Mouse (Mus musculus) thymus, postnatal 14 days (tissue): ENCODE measurements around the gene Gm20388.
A peak's percentile ranks its signal among the peaks of the same experiment; 100 is the strongest.

Experiments
- DNase-seq: peaks from one replicate; pipeline ENCODE4 v3.0.0; 2021

Gm20388 gene

GRCm38 (mm10) chr8:121761480-121761879 lies 1850.8 kb downstream of the Gm20388 start:
- DNase-seq, result peak; percentile 15

GRCm38 (mm10) chr8:121762999-121763699 lies 1852.5 kb downstream of the Gm20388 start:
- DNase-seq, result no peak

DNA sequence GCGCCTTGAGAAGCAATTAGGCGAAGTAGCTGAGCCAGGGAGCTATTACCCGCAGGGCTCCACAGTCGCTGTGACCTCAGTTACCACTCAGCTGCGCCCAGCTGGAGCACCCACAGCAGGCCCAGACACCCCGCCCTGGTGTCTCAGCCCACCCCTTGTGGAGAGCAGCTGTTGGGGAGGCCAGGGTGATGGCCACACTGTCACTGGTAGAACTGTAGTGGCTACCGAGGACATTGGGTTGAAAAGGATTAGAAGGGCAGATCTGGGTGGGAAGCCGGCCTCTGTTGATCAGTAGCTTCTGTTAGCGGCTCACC lies 1853.0 kb downstream of the Gm20388 start:
- DNase-seq, result no peak

DNA sequence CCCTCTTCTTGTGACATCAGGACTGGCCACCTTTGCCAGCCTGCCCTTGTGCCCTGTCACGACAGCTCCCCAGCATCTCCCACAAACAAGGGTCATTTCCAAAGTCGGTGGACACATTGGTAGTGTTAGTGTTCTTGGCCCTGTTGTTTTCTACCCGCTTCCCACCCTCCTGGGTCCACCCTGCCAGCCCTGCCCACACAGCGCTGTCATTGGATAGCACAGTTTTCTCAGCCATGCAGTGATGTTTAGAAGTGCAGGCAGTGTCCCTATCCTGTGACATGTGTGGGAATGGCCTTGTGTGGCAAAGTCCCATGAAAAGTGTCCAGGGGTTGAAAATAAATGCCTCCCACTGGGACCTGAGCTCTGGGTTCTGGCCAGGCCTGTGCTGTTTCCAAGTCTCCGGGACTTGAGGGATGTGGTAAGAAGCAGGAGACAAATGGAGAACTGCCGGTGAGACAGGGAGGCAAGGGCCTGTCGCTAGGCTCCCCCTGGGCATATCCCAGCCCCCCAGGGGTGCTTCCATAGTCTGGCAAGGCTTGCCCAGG lies 1855.0 kb downstream of the Gm20388 start:
- DNase-seq, result no peak

DNA sequence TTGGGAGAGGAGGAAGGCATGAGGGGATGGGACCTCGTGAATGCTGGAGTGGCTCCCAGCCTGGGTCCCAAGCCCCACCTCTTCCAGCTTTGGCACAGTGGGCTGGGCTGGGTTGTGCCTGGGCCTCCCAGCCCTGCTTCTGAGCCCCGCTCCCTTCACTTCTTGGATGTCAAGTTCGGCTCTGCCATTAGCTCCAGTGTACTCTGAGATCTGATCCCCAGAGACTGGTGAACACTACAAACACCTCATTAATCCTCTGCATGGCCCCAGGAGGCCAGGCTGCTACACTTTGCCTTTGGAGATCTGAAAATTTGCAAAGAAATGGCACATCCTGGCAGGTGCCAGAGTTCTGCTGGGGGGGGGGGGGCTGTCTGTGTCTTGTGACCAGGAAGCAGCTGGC lies 1858.5 kb downstream of the Gm20388 start:
- no peak for DNase-seq

DNA sequence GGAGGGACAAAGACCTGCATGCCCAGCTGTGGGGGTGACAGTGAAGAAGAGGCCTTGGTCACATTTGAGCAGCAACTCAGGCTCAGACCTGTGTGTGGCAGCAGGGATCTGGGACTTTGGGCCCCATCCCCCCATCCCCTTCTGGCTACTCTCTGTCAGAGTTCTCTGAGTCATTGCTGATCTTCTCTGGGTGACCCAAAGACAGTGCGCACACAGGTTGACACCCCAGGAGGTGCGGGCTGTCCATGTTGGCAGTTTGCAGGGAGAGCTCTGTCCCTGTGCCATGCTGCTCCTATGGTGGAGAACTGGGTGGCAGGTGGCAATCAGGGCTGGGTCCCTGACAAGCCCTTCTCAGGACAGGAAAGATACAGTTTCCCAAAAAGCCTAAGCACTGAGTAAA lies 1859.0 kb downstream of the Gm20388 start:
- no peak for DNase-seq

- DNase-seq, result no peak
Observed at GRCm38 (mm10) chr8:121770845-121771752, 1860.5 kb downstream of the Gm20388 start.

GRCm38 (mm10) chr8:121773876-121774275 lies 1863.2 kb downstream of the Gm20388 start:
- DNase-seq, result no peak

GRCm38 (mm10) chr8:121782493-121782892 lies 1871.9 kb downstream of the Gm20388 start:
- no peak for DNase-seq

- no peak for DNase-seq
Observed at GRCm38 (mm10) chr8:121786542-121786941, 1875.9 kb downstream of the Gm20388 start.

DNA sequence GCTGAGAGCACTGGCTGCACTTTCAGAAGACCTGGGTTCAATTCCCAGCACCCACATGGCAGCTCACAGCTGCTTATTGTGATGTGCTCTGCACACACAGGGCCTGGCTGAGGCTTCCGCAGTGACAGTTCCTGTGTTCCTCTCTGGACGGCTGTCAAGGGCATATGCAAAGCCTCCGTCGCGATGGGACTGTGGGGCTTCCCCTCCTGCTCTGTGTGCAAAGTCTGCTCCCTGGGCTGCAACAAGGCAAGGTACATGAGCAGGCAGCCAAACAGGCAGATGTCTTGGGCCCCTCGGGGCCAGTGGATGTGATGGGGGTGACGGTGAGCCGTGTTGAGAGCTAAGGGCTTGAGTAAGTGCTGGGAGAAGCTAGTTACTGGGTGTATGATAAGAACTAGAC lies 1878.1 kb downstream of the Gm20388 start:
- no peak for DNase-seq

DNA sequence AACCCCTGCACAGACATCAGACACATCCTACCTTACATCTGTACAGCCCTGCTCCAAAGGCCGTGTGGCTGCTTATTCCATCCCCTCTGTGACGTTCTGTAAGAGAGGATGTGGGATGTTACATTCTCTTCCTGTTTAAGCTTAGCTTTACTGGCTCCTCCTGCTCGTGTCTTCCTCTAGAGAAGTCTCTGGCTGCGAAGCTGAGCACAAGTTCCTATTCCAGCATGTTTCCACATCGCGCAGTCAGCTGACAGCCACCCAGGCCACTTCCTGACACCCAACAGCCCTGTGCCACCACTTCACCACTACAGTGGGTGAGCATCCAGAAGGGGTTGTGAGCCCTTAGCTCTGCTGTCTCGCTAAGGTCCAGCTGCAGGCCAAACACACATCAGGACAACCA lies 1881.5 kb downstream of the Gm20388 start:
- no peak for DNase-seq

GRCm38 (mm10) chr8:121792627-121793026 lies 1882.0 kb downstream of the Gm20388 start:
- no peak for DNase-seq

GRCm38 (mm10) chr8:121794151-121794550 lies 1883.5 kb downstream of the Gm20388 start:
- no peak for DNase-seq

- DNase-seq, result no peak
Observed at GRCm38 (mm10) chr8:121795461-121795860, 1884.8 kb downstream of the Gm20388 start.

- no peak for DNase-seq
Observed at GRCm38 (mm10) chr8:121796406-121796805, 1885.8 kb downstream of the Gm20388 start.

- DNase-seq, result no peak
Observed at GRCm38 (mm10) chr8:121798401-121798800, 1887.8 kb downstream of the Gm20388 start.

DNA sequence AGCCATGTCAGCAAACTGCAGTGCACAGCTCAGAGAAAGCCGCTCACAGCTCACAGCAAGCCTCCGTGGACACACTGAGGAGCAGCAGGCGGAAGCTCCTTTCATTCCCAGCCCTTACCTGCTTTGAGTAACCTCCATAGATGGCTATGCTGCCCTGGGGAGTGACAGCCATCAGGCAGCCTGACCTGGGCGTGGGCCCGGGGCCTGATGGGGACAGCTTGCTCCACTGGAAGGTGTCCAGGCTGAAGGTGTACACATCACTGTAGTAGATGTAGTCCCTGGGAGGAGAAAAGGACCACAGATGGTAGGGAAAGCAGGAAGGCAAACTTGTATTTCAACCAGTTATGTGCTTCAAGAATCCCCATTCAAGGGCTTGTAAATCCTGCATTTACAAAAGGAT lies 1894.2 kb downstream of the Gm20388 start:
- DNase-seq, result no peak

- DNase-seq, result no peak
Observed at GRCm38 (mm10) chr8:121806126-121806525, 1895.5 kb downstream of the Gm20388 start.

DNA sequence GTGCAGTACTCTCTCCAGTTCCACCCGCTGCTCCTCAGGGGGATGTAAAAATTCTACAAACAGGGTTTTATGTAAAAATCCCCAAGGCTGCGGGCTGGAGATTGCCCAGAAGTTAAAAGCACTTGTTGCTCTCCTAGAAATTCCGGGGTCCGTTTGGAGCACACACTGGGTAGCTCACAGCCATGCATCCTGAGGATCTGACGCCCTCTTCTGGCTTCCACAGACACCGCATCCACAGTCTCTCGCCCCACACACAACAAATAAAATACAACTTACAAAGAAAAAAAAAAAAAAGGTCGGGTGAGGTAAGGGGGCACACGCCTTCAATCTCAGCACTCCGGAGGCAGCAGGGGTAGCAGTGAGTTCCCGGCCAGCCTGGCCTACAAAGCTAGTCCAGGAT lies 1897.4 kb downstream of the Gm20388 start:
- DNase-seq, result no peak

DNA sequence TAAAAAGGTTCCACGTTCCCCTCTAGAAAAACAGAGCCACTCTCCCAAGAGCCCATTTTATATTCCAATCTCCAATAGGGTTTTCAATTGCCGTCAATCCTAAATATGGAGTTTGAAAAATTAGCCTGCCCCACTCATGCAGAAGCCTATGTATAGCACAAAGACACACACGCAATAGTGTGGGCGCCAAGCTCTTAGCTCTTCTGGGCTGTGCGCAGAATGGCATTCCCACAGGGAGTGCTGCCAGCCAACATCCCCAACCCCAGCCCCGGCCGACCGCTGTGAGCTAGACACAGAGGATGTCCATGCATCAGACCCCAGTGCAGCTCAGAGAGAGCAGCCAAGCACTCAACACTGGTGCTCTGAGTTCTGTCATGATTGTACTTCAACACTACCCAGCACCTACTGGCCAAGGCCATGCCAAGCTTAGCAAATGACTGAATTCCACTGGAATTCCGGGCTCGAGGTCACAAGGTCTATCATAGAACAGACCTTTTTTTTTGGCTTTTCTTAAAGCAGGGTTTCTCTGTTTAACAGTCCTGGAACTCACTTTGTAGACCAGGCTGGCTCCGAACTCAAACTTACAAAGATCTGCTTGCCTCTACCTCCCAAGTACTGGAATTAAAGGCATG lies 1899.0 kb downstream of the Gm20388 start:
- no peak for DNase-seq

GRCm38 (mm10) chr8:121811502-121811901 lies 1900.9 kb downstream of the Gm20388 start:
- no peak for DNase-seq

DNA sequence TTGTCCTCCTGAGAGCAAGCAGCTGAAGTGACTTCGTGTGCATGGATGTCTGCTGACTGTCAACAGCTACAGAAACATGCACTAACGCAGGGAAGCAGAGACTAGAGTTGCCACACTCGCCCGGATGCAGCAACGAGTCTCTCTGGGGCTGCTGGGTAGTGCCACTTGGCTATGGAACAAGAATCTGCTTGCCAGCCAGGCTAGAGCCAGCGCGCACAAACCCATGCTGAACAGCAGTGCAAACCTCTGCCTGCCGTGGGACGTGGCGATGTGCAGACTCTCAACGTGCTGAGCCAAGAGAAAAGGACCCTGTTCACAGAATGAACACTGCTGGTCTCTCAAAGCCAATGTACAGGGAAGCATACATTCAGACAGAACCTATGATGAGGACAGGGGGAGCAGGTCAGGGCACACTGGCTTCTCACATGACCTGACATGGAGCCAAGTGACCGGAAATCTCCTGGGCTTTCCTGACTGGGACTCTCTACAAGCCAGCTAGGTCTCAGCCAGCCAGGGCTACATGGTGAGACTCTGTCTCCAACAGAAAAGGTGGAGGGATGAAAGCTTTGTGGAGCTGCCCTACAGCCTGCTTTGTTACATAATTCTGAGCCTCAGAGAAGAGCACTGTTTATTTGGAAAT lies 1901.4 kb downstream of the Gm20388 start:
- DNase-seq, result no peak
